Mouse (Mus musculus): ENCODE measurements at regions not wholly inside any gene's neighbourhood (a gene's known extent, or its start where the extent isn't known, plus 50 kb on each side); places are given as distances from the start of the nearest gene placed in this dataset.

DNA sequence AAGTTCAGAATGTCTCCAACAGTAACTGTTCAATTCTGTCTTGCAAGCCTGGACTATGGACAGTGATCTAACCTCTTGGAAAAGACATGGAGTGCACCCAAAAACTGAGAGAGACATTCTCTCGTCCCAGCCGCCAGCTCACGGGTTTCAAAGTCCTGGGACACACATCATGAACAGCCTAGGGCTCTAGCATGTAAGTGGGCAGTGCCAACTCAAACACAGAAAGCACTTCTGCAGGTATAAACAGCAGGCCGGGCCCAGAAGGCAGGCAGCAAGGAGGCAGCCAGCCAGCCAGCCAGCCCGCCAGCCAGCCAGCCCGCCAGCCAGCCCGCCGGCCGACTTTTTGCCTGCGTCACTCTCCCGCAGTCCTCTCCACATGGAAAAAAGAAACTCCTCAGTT lies 60.3 kb upstream of the Ccn2 start:
- TF ChIP-seq CTCF (IDR thresholded peaks at IDR 0.05; ENCODE audit: control insufficient read depth, insufficient read depth, insufficient replicate concordance, low read depth, low read length) (no peak), POLR2A (IDR thresholded peaks at IDR 0.05; ENCODE audit: control insufficient read depth, low read depth, low read length) (no peak)
